Mouse (Mus musculus): ENCODE measurements around the gene Fam13c. TPM values are rescaled to one million over a fixed set of nuclear protein-coding genes. Genes with fewer than 3 reads are reported as not detected.

The Fam13c gene
- polyA plus RNA-seq, 1 experiment from 2014 or later: 11.9 TPM

- H3K9ac ChIP-seq (ENCODE audit: low read length): no peak overlapping the region
- H3K27ac ChIP-seq (ENCODE audit: low read depth, low read length): no peak overlapping the region
- H3K9me3 ChIP-seq (ENCODE audit: control insufficient read depth, low read length): no peaks in the 10 kb centered on the region
- H3K27me3 ChIP-seq (ENCODE audit: control insufficient read depth, insufficient read depth, low read length): no peaks in the 10 kb centered on the region
- ATAC-seq (ENCODE audit: insufficient read depth, low FRiP score, low TSS enrichment) (no peak), DNase-seq (ENCODE audit: low spot score) (no peak)
- no peaks in the 10 kb centered on the region; the same call in 1 of the 2 replicates for H3K36me3 ChIP-seq (ENCODE audit: control insufficient read depth, insufficient read depth, low read length)
- no peaks in the 10 kb centered on the region for H3K4me1 ChIP-seq (ENCODE audit: control insufficient read depth, insufficient read depth, low read length)
- H3K4me2 ChIP-seq (ENCODE audit: low read depth): no peak overlapping the region
- no peak overlapping the region for H3K4me3 ChIP-seq (ENCODE audit: low read depth, low read length)
- WGBS: 96% methylated on average over 10 of the region's 10 CpGs
These were observed 97.4 kb downstream of the Fam13c start for GRCm38 (mm10) chr10:70537694-70538093.

GRCm38 (mm10) chr10:70539251-70539650, 99.0 kb downstream of the Fam13c start:
- Histone ChIP-seq H3K27ac (ENCODE audit: low read depth, low read length) (no peak overlapping the region), H3K4me3 (ENCODE audit: low read depth, low read length) (no peak overlapping the region), H3K9me3 (ENCODE audit: control insufficient read depth, low read length) (no peaks in the 10 kb centered on the region), H3K9ac (ENCODE audit: low read length) (no peak overlapping the region), H3K4me1 (ENCODE audit: control insufficient read depth, insufficient read depth, low read length) (no peaks in the 10 kb centered on the region), H3K27me3 (ENCODE audit: control insufficient read depth, insufficient read depth, low read length) (no peaks in the 10 kb centered on the region), H3K36me3 (ENCODE audit: control insufficient read depth, insufficient read depth, low read length) (no peaks in the 10 kb centered on the region; the same call in 1 of the 2 replicates), H3K4me2 (ENCODE audit: low read depth) (no peak overlapping the region)
- ATAC-seq (ENCODE audit: insufficient read depth, low FRiP score, low TSS enrichment) (no peak), DNase-seq (ENCODE audit: low spot score) (no peak)
- WGBS: 92% methylated on average over 9 of the region's 9 CpGs

- Histone ChIP-seq H3K9ac (ENCODE audit: low read length) (no peak overlapping the region), H3K4me3 (ENCODE audit: low read depth, low read length) (no peak overlapping the region), H3K4me1 (ENCODE audit: control insufficient read depth, insufficient read depth, low read length) (no peaks in the 10 kb centered on the region), H3K4me2 (ENCODE audit: low read depth) (no peak overlapping the region), H3K9me3 (ENCODE audit: control insufficient read depth, low read length) (no peaks in the 10 kb centered on the region), H3K27ac (ENCODE audit: low read depth, low read length) (no peak overlapping the region), H3K27me3 (ENCODE audit: control insufficient read depth, insufficient read depth, low read length) (no peaks in the 10 kb centered on the region), H3K36me3 (ENCODE audit: control insufficient read depth, insufficient read depth, low read length) (no peaks in the 10 kb centered on the region; the same call in 1 of the 2 replicates)
- ATAC-seq (ENCODE audit: insufficient read depth, low FRiP score, low TSS enrichment) (no peak), DNase-seq (ENCODE audit: low spot score) (no peak)
- WGBS: 91% methylated on average over 9 of the region's 9 CpGs
These were observed 100.3 kb downstream of the Fam13c start for GRCm38 (mm10) chr10:70540456-70541195.

- H3K27me3 ChIP-seq (ENCODE audit: control insufficient read depth, insufficient read depth, low read length): no peaks in the 10 kb centered on the region
- H3K4me2 ChIP-seq (ENCODE audit: low read depth): no peak overlapping the region
- no peak overlapping the region for H3K4me3 ChIP-seq (ENCODE audit: low read depth, low read length)
- ATAC-seq (ENCODE audit: insufficient read depth, low FRiP score, low TSS enrichment): no peak
- H3K36me3 ChIP-seq (ENCODE audit: control insufficient read depth, insufficient read depth, low read length): no peaks in the 10 kb centered on the region; the same call in 1 of the 2 replicates
- no peak for DNase-seq (ENCODE audit: low spot score)
- H3K27ac ChIP-seq (ENCODE audit: low read depth, low read length): no peak overlapping the region
- no peak overlapping the region for H3K9ac ChIP-seq (ENCODE audit: low read length)
- no peaks in the 10 kb centered on the region for H3K4me1 ChIP-seq (ENCODE audit: control insufficient read depth, insufficient read depth, low read length)
- no peaks in the 10 kb centered on the region for H3K9me3 ChIP-seq (ENCODE audit: control insufficient read depth, low read length)
- 87% methylated on average over 6 of the region's 6 CpGs for WGBS
These were observed 102.6 kb downstream of the Fam13c start for GRCm38 (mm10) chr10:70542857-70543256.

GRCm38 (mm10) chr10:70552531-70552930, 112.2 kb downstream of the Fam13c start:
- Histone ChIP-seq H3K27me3 (ENCODE audit: control insufficient read depth, insufficient read depth, low read length) (no peaks in the 10 kb centered on the region), H3K36me3 (ENCODE audit: control insufficient read depth, insufficient read depth, low read length) (peaks cover 2% of the 10 kb centered on the region), H3K4me1 (ENCODE audit: control insufficient read depth, insufficient read depth, low read length) (no peaks in the 10 kb centered on the region), H3K4me3 (ENCODE audit: low read depth, low read length) (no peak overlapping the region), H3K9me3 (ENCODE audit: control insufficient read depth, low read length) (no peaks in the 10 kb centered on the region), H3K4me2 (ENCODE audit: low read depth) (no peak overlapping the region), H3K9ac (ENCODE audit: low read length) (no peak overlapping the region), H3K27ac (ENCODE audit: low read depth, low read length) (no peak overlapping the region)
- WGBS: 90% methylated on average over 3 of the region's 3 CpGs
- no peak for ATAC-seq (ENCODE audit: insufficient read depth, low FRiP score, low TSS enrichment)
- no peak for DNase-seq (ENCODE audit: low spot score)

DNA sequence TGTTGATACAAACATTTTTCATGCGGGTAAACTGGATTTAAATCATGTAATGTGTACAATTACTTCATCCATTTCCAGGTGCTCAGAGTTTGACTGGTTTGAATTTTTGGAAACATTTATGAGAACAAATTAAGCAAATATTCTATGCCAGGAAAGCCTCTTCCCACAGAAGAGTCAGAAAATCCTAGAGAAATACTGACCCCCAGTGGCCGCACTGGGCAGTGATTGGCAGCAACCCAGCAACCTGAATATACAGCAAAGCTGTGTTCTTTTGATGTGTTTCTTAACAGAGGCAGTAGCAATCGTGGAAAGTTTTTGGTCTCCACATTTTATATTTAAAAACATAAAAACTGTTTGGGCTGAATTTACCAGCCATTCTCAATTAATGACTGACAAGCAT, 123.4 kb downstream of the Fam13c start:
- Histone ChIP-seq H3K9ac (ENCODE audit: low read length) (no peak overlapping the region), H3K4me1 (ENCODE audit: control insufficient read depth, insufficient read depth, low read length) (no peaks in the 10 kb centered on the region), H3K36me3 (ENCODE audit: control insufficient read depth, insufficient read depth, low read length) (peaks cover 2% of the 10 kb centered on the region; the same call in 1 of the 2 replicates), H3K27me3 (ENCODE audit: control insufficient read depth, insufficient read depth, low read length) (no peaks in the 10 kb centered on the region), H3K9me3 (ENCODE audit: control insufficient read depth, low read length) (no peaks in the 10 kb centered on the region), H3K27ac (ENCODE audit: low read depth, low read length) (no peak overlapping the region), H3K4me2 (ENCODE audit: low read depth) (no peak overlapping the region), H3K4me3 (ENCODE audit: low read depth, low read length) (no peak overlapping the region)
- ATAC-seq (ENCODE audit: insufficient read depth, low FRiP score, low TSS enrichment) (no peak), DNase-seq (ENCODE audit: low spot score) (peak; percentile 66)
- WGBS: 37% methylated on average over 3 of the region's 3 CpGs

DNA sequence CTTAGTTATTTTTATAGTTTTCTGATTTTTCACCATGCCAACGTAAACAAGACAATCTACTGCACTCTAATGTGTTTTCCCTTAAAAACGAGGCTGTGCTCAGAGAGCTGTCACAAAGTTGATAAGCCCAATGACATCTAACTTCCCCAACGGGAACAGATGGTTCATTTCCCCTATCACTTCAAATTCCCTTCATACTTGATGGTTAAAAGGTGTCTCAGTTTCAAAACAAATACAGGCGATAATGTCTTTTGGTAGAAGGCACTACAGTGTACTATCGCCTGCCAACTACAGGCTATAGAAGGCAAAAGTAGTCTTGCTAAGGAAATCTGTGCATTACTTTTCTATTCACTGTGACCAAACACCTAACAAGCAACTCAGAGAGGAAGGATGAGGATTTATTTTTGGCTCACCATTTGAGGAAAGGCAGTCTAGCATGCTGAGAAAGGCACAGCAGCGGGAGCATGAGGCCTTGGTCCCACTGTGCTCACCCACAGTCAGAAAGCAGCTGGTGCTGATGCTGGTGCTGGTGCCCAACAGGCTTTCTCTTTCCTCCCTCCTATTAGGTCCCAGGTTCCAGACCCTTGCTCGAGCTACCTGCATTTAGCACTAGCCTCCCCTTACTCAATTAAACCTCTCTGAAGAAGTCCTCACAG, 141.4 kb downstream of the Fam13c start:
- H3K4me1 ChIP-seq (ENCODE audit: control insufficient read depth, insufficient read depth, low read length): no peaks in the 10 kb centered on the region
- H3K27ac ChIP-seq (ENCODE audit: low read depth, low read length): no peak overlapping the region
- H3K4me3 ChIP-seq (ENCODE audit: low read depth, low read length): no peak overlapping the region
- no peaks in the 10 kb centered on the region for H3K36me3 ChIP-seq (ENCODE audit: control insufficient read depth, insufficient read depth, low read length)
- H3K9ac ChIP-seq (ENCODE audit: low read length): no peak overlapping the region
- WGBS: 80% methylated on average over 7 of the region's 7 CpGs
- no peak for DNase-seq (ENCODE audit: low spot score)
- no peaks in the 10 kb centered on the region for H3K27me3 ChIP-seq (ENCODE audit: control insufficient read depth, insufficient read depth, low read length)
- no peak for ATAC-seq (ENCODE audit: insufficient read depth, low FRiP score, low TSS enrichment)
- no peaks in the 10 kb centered on the region for H3K9me3 ChIP-seq (ENCODE audit: control insufficient read depth, low read length)
- H3K4me2 ChIP-seq (ENCODE audit: low read depth): no peak overlapping the region

- H3K27me3 ChIP-seq (ENCODE audit: control insufficient read depth, insufficient read depth, low read length): no peaks in the 10 kb centered on the region
- no peak for DNase-seq (ENCODE audit: low spot score)
- 88% methylated on average over 1 of the region's 1 CpGs for WGBS
These were observed 143.9 kb downstream of the Fam13c start for GRCm38 (mm10) chr10:70584171-70584570.

More at GRCm38 (mm10) chr10:70584171-70584570, 143.9 kb downstream of the Fam13c start:
- Histone ChIP-seq H3K9me3 (ENCODE audit: control insufficient read depth, low read length) (no peaks in the 10 kb centered on the region), H3K36me3 (ENCODE audit: control insufficient read depth, insufficient read depth, low read length) (no peaks in the 10 kb centered on the region), H3K4me1 (ENCODE audit: control insufficient read depth, insufficient read depth, low read length) (no peaks in the 10 kb centered on the region), H3K4me2 (ENCODE audit: low read depth) (no peak overlapping the region), H3K4me3 (ENCODE audit: low read depth, low read length) (no peak overlapping the region), H3K9ac (ENCODE audit: low read length) (no peak overlapping the region), H3K27ac (ENCODE audit: low read depth, low read length) (no peak overlapping the region)
- ATAC-seq (ENCODE audit: insufficient read depth, low FRiP score, low TSS enrichment): no peak

Measured in neural tube, embryonic 11.5 days (tissue).